Mouse (Mus musculus): ENCODE data around the gene Micall1.

Micall1 gene

DNA sequence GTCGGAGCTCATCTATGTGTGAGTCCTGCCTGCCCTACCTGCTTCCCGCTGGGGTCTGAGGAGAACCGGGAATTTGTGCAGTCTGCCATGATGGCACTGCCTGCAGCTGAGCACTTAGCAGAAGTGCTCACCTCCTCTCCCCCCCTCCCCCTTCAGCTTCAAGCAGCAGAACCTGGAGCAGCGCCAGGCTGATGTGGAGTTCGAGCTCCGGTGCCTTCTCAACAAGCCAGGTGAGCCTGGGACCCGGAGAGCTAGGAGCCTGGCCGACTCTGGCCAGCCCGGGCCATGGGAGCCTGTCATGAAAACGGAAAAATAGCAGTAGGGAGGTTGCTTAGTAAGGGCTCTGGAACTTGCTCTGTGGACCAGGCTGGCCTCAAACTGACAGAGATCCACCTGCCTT lies 22.1 kb downstream of the Micall1 start:
- no peak for DNase-seq (ENCODE audit: low read depth)

DNA sequence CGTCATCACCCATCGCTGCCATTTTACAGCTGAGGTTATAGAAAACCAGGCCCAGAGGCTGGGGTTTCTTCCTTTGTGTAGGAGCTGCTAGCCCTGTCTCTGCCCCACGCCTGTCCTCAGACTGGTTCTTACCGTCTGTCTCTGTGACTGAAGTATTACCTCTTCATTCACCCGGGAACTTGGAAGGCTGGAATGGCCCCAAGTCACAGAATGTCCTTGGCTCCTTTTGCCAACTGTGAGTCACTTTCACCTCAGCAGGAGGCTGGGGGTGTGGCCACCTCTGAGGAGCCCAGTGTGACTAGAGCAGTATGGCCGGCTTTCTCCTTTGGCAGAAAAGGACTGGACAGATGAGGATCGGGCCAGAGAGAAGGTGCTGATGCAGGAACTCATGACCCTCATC lies 22.7 kb downstream of the Micall1 start:
- DNase-seq (ENCODE audit: low read depth) = no peak

DNA sequence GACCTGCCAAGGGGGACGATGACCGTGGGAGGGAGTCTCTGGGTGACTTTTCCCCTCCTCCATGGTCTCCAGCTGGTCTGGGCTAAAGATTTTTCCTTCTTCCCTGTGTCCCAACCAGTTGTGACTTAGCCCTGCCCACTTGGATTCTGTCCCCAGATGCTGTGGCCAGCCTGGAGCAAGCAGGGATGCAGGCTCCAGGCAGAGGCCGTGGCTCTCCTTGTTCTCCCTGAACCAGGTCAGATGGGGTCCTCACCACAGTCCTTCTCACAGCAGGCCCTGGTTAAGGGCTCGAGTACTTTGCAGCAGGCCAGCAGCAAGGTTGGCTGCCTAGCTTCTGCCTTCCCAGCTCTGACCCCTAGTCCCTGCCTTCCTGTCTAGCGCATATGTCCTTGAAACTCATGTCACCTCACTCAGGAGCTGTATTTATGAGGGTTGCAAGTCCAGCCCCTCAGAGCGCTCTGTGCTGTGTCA lies 24.5 kb downstream of the Micall1 start:
- DNase-seq (ENCODE audit: low read depth) = no peak

DNA sequence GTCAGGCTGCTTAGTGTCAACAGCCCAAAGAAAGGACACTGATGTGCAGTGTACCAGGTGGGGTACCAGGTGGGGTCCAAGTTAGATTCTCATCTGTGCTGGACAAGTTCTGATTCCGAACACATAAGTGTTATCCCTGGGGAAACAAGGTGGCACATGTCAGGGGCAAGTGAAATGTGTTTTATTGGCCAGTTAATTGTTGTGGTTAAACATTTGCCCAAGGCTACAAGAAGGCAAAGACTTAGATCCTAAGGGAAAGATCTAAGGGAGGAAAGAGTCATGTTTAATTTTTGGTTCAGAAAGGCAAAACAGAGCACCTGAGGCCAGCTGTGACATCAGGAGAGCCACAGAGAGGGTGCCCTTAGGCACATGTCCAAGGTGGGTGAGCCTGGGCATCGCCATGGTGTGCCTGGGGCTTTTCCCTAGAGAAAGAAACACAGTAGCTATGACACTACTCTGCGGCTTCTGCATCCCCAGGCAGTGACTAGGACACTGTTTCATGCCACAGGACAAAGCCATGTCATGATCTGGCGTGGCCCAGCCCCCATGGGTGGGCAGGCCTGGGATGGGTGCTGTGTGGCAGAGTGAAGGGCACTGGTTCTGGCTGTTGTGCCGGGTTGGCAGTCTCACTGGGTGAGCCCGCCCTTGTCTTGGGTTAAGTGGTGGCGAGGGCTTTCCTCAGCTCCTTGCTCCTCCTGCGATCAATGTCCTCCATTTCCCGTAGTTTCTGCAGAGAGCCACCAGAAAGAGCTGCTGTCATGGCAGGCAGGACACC lies 26.0 kb downstream of the Micall1 start:
- no peak for DNase-seq (ENCODE audit: low read depth)

DNA sequence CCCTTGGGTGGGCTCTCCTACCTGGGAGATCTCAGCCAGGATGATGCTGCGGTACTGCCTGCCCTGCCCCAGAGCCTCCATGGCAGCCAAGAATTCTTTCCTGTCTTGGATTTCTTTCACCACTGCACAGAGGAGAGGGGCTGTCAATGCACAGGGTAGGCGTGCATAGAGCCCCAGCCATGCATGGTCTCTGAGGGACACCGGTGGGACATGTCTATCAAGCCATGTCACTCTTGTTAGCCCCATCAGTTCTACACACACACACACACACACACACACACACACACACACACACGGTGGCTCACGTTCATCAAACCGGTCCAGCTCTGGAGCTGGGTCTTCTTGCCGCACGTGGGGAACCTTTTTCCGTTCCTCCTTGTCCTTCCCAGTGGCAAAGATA lies 26.6 kb downstream of the Micall1 start:
- no peak for DNase-seq (ENCODE audit: low read depth)

DNA sequence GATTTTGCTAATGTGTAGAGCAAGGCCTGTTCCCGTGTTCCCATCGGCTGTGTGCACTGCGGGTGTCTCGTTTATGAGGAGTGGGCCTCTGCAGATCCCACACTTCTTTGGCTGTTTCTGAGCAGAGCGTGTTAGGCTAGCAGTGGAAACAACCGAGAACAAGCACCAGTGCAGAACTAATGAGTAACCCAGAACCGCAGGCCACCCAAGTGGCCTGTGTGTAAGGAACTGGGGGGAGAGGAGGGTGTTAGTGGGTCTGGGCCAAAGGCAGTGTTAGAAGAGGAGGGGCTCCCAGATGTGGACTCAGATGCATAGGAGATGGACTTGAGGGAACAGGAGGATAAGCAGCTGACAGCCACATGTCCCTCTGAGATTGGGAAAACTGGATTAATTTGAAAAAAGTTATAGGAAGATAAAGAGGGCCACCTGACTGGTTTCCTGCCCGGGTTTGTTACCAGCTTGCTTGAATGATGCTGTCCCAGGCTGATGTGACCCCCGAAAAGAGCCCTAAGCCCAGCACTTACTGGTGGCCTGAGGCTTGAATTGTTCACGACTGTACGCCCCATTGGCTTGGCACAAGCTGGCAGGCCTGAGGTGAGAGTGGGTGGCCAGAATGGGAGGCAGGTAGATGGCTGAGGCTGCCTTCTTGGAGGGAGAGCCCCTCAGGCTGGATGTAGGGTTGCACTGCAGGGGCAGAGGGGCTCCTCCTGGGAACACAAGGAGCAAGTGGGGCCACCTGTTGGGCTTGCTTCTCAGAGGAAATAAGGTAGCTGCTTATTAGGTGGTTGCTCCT lies 27.3 kb downstream of the Micall1 start:
- DNase-seq (ENCODE audit: low read depth) = no peak

DNA sequence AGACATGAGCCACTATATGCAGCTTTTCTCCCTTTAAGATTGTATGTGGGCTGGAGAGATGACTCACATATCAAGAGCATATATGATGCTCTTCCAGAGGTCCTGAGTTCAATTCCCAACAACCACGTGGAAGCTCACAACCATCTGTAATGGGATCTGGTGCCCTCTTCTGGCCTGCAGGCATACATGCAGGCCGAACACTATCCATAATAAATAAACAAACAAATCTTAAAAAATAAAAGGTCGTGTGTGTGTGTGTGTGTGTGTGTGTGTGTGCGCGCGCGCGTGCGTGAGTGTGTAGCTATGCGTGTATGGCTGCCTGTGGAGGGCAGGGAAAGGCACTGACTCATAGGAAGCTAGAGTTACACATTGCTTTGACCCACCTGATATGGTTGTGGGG lies 30.9 kb downstream of the Micall1 start:
- DNase-seq (ENCODE audit: low read depth) = peak; percentile 71

DNA sequence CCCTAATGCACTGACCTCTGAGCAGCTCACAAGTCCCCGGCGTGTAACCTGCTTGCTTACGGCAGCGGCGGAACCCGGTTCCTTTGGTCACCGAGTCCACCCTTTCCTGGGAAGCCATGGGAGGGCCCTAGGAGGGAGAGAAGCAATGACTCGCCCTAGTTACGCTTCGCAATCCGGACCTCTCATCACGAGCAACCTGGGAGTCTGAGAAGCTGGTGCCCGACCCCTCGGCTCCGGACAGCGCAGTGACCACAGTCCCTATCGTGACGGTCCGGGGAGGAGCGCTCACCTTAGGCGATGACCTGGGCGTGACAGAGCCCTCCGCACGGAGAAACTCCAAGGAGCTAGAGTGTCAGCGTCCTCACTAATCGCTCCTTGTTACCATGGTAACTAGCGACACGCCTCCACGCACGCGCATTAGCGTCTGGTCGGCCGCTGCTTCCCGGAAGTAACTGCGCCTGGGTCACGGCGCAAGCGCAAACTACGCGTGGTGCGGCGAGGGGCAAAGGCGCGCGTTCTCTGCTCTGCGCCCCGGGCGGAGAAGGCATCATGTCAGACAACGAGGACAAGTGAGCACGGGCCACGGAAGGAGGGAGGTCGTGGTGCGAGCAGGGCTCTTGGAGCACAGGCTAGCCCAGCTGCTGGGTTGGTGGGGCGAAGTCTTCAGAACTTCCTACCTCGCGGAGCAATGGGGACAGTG lies 32.3 kb downstream of the Micall1 start, which contains the start of the genes Polr2f and 1700088E04Rik:
TSS of gene Polr2f (plus strand) at position 144 of the 700 bp plus-strand sequence.
TSS of gene 1700088E04Rik (minus strand) at position 388 of the 700 bp plus-strand sequence.
- peak; percentile 98 for DNase-seq (ENCODE audit: low read depth)

DNA sequence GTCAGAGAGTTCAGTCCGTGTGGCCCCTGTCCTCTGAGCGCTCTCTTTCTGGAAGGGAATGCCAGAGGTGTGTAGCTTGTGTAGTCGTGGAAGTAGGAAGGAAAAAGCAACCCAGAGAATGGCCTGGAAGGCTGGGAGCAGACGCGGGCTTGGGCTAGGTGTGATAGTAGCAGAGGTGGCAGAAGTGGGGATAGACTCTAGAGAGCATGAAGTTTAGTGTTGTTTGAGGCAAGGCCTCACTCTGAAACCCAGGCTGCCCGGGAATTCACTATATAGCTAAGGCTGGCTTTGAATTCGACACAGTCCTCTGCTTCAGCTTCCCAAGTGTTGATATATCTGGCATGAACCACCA lies 32.8 kb downstream of the Micall1 start:
- no peak for DNase-seq (ENCODE audit: low read depth)

DNA sequence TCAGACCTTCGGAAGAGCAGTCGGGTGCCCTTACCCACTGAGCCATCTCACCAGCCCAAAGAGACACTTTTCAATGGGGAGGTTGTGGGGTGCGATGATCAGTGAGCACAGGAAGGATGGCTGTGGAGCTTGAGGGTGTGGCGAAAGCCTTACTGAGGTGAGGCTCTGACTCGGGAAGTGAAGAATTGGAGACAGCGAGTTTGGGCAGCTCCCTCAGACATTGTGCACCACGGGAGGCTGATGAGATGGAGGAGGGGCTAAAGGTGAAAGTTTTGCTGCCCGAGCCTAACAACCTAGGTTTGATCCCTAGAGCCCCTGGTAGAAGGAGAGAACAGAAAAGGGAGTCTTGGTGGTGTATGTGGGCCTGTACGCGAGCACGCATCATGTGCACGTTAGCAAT lies 34.6 kb downstream of the Micall1 start:
- no peak for DNase-seq (ENCODE audit: low read depth)

DNA sequence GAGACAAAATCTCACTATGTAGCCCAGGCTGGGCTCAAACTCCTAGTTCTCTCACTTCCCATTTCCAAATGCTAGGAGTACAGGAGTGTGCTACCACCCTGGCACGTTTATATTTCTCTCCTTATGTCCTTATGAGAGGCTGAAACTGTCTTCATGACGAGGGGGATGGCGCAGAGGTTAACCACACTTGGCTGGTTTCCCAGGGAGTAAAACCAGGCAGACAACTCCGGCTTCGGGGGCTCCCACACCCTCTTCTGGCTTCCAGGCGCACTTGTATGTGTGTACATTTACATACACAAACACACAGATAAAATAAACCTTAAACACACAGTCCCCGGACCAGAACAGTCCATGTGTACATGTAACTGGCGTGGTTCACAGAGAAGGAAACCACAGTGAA lies 35.3 kb downstream of the Micall1 start:
- no peak for DNase-seq (ENCODE audit: low read depth)

DNA sequence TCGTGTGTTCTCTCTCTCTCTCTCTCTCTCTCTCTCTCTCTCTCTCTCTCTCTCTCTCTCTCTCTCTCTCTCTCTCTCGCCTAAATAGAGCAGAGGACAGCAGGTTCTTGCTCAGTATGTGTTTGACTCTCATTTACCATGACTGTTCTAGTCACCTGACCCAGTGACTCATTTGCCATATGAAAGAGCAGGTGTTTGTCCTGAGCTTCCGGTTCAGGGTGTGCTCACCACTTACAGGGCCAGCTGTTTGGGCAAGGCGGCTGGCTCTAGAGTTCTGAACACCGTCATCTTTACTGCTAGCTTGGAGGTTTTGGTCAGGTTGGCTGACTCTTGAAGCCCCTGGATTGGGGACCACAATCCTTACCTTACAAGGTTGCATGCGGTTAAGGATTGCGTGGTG lies 36.8 kb downstream of the Micall1 start:
- DNase-seq (ENCODE audit: low read depth) = no peak

DNA sequence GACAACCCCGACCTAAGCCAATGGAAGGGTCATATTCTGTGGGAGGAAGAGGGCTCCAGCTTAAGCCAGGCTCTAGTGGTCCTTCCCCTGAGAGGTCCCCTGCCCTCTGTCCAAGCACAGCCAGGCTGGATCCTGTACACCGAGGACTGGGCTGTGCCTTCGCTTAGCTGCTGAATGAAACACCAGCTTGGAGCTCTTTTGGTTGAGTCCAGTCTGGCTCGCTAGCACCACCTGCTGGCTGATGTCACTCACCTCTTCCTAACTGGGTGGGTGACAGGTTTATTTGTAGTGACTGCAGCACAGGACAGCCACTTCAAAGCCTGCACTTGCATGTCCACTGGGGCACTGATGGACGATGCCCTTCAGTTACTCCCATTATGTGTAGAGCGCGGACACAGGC lies 39.8 kb downstream of the Micall1 start:
- peak; percentile 89 for DNase-seq (ENCODE audit: low read depth)

DNA sequence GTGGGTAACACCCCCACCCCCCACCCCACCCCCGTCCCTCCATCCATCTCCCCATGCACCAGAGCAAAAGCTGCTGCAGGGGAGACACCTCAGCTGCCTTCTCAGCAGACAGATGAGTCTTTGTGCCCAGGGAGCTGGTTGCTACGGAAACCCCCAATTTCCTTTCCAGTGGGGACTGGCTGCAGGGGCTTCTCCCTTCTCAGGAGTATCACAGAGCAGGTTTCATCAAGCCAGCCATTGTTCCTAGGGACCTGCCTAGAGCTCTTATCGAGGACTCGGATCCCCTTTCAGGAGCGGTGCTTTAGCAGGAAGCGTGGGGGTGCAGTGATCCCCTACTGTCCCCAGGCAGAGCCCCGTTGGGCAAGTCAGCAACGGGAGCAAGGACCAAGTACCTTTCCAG lies 43.2 kb downstream of the Micall1 start:
- no peak for DNase-seq (ENCODE audit: low read depth)

DNA sequence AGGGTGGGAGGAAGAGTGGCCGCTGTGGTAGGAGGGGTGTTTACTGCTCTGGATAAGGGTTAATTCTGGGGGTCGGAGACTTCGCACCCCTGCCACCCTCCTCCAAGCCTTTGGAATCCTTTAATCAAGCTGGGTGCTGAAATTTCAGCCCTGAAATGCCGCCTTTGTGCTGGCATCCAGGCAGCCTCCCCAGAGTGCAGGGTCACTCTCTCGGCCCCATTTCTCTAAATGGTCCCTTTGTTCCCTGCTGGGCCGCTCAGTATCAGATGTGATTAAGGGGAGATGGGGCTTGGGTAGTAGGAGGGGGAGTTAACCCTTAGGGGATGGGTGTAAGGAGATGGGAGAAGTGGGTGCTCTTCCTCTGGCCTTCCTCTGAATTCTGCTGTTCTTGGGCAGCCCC lies 44.0 kb downstream of the Micall1 start:
- DNase-seq (ENCODE audit: low read depth) = no peak

DNA sequence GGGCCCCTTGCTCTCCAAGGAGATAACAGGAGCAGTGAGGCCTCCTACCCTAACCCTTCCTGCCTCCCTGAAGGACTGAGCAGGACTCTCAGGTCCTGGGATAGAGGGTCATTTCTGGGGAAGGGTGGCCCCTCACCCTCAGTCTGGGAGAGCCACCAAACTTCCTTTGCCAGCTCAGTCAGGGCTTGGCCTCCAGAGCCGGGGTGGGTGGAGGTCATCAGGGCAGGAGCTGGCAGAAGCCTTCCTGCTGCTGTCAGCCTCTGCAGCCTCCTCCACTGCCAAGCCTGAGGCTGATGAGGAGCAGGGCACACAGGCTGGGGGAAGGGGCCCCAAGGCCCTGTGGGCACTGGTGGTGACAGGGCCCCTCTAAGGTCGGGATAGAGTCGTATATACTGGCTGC lies 46.9 kb downstream of the Micall1 start:
- no peak for DNase-seq (ENCODE audit: low read depth)

DNA sequence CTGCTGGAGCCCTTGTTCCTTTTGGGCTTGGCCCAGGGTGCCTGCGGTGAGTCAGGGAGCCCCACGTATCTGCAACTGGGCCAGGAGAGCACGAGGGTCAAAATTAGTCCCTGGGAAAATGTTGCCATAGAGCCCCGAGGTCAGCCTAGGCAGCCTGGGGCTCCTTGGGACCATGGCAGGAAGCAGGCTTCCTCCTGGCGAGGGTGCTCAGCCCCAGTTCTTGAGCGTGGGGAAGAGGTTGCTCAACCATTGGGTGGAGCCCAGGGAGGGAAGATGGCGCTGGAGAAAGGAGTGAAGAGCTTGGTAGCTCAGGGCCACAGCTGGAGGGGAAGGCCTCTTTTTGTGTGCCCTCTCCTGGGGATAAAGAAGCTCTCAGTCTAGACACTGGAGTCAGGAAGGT lies 53.6 kb downstream of the Micall1 start:
- DNase-seq (ENCODE audit: low read depth) = no peak

DNA sequence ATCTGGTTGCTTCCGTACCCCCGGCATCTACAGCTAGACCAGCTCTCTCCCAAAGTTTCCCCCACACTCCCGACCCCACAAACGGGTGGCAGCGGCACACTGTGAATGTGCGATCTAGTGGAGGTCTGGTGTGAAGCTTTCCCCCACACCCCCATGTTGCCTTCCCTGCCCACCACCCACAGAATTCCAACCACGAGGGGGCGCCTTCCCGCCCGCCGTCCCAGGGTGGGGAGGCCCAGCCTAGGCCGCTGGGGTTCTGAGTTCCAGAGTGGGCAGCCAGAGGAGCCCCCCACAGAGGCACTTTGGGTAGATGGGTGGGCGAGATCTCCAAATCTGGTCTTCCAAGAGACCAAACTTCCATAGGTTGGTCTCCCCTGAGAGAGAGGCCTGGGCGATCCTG lies 54.1 kb downstream of the Micall1 start:
- DNase-seq (ENCODE audit: low read depth) = no peak

DNA sequence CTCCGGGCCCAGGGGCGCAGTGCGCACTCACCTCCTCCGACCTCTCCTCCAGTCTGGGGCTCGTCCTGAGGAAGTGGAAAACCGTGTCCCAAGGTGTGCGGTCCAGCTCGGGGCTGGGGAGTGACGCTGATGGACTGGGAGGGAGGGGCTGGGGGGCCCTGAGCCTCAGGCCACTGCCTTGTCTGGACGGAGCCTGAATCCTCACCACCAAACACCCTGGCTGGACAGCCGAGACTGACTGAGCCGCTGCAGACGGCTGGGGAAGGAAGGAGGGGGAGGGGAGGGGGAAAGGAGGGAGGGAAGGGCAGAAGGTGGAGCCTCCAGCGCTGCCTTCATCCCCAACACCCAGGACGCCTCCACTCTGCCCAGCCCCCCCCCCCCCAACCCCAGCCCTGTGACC lies 55.6 kb downstream of the Micall1 start:
- no peak for DNase-seq (ENCODE audit: low read depth)

DNA sequence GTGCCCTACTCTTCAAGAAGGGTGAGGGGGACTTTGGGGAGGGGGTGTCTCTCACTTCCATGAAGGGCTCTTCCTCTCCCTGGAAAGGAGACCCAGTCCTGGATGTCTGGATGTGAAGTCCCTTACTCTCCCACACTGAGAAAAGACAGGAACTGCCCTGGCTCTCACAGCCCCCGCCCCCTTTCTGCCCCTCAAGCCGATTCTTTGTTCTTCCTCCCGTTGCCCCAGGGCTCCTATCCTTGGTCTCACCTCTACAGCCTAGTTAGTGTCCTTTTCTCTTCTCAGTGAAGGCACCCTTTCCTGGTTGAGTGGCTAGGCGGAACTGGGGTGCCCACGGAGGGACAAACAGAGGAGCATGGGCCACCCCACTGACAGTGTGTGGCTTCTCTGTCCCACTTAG lies 56.4 kb downstream of the Micall1 start, which contains the start of gene Sox10:
TSS of gene Sox10 (minus strand) at position 101 of the 400 bp plus-strand sequence.
- DNase-seq (ENCODE audit: low read depth) = no peak

DNA sequence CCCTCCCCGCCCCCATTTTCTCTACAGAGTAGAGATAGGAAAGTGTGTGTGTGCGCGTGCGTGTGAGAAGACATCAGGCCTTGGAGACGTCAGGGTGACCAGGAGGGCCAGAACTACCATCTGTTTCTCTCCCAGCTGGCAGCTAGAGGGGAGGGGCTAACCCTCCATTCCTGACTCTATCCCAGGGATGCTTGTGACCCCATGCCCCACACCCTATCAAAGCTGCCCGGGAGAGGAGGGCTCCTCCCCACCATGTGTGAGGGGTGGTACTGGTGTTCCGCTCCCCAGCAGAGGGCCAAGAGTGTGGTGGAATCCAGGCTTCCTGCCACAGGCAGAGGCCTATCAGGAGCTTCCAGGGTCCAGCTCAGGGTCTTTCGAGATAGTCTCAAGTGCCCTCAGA lies 58.0 kb downstream of the Micall1 start:
- no peak for DNase-seq (ENCODE audit: low read depth)

DNA sequence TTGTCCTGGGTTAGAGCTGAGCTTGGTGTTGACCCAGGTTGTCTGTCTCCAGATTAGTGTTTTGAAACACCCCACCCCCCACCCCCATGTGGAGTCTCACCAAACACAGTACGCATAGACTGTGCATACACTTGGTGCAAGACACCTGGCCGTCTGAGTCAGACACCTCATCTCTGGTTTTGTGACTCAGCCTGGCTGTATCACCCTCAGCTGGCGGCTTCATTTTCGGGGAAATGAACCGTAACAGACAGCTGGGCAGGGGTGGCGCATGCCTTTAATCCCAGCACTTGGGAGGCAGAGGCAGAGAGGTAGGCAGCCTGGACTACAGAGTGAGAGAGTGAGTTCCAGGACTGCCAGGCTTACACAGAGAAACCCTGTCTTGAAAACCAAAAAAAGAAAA lies 68.2 kb downstream of the Micall1 start:
- no peak for DNase-seq (ENCODE audit: low read depth)

DNA sequence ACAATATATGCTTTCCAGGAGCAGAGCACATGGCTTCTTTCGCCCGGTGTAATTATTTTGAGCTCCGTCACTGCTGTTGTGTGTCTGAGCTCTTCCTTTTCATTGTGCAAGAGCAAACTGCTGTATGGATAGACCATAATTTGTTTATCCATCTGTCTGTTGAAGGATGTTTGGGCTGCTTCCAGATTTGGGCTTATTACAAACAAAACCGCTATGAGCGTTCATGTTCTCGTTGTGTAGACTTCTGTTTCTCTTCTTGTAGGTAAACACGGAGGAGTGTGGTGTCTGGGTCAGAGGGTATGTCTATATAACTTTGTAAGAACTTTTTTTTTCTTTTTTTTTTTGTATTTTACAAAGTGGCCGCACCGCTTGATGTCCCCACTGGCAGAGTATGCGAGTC lies 76.5 kb downstream of the Micall1 start:
- no peak for DNase-seq (ENCODE audit: low read depth)
